Mouse (Mus musculus) heart, embryonic 14.5 days (tissue): ENCODE results near the gene Ppp1r7. TPM values are rescaled to one million over a fixed set of nuclear protein-coding genes. Genes with fewer than 3 reads are reported as not detected.
A peak's percentile ranks its signal among the peaks of the same experiment; 100 is the strongest.

Source experiments
- ATAC-seq: fragments of 200-750 bp; cut with Nextera tagmentation; 2 replicates; pipeline ENCODE4 v1.8.0; 2017; ENCODE audit warnings: low read depth, moderate TSS enrichment; ENCODE audit not compliant: insufficient number of reproducible peaks, insufficient read depth, low FRiP score
- H3K27ac ChIP-seq, 2 experiments: fragments of 200-500 bp in 1 of 2; fragments of 300-500 bp in 1 of 2; sonication (generic) in 1 of 2; replicated peaks in 1 of 2; 2 replicates each; pipeline ENCODE4 v1.5.1; 2012 to 2014; ENCODE audit warnings: low read depth in 2 of 2, low read length in 2 of 2, control low read depth in 1 of 2, mild to moderate bottlenecking in 1 of 2, mixed read lengths in 1 of 2; ENCODE audit not compliant: control insufficient read depth in 1 of 2, insufficient read depth in 1 of 2
- H3K27me3 ChIP-seq: fragments of 300-500 bp; sonication (generic); 2 replicates; pipeline ENCODE4 v1.6.1; 2014; ENCODE audit warnings: mild to moderate bottlenecking, low read length, control low read depth; ENCODE audit not compliant: control insufficient read depth, insufficient read depth
- H3K36me3 ChIP-seq: fragments of 300-500 bp; sonication (generic); 2 replicates; pipeline ENCODE4 v1.6.1; 2014; ENCODE audit warnings: mild to moderate bottlenecking, control low read depth, low read length, mixed read lengths; ENCODE audit not compliant: control insufficient read depth, insufficient read depth
- H3K4me1 ChIP-seq, 2 experiments: fragments of 200-500 bp in 1 of 2; fragments of 300-500 bp in 1 of 2; sonication (generic) in 1 of 2; 2 replicates each; pipeline ENCODE4 v1.6.1; 2012 to 2014; ENCODE audit warnings: low read length in 2 of 2, control low read depth in 1 of 2, mixed read lengths in 1 of 2; ENCODE audit not compliant: control insufficient read depth in 2 of 2, insufficient read depth in 2 of 2
- H3K4me2 ChIP-seq: fragments of 300-500 bp; sonication (generic); 2 replicates; pipeline ENCODE4 v1.6.1; 2014; ENCODE audit warnings: mild to moderate bottlenecking, low read length
- H3K4me3 ChIP-seq, 2 experiments: fragments of 200-500 bp in 1 of 2; fragments of 300-500 bp in 1 of 2; sonication (generic) in 1 of 2; 2 replicates each; pipeline ENCODE4 v1.5.1; 2012 to 2014; ENCODE audit warnings: low read length in 2 of 2, mild to moderate bottlenecking in 2 of 2, control low read depth in 1 of 2, low read depth in 1 of 2, moderate library complexity in 1 of 2; ENCODE audit not compliant: control insufficient read depth in 1 of 2, insufficient read depth in 1 of 2
- H3K9ac ChIP-seq: fragments of 300-500 bp; sonication (generic); 2 replicates; pipeline ENCODE4 v1.6.1; 2014; ENCODE audit warnings: mild to moderate bottlenecking, low read length
- H3K9me3 ChIP-seq: fragments of 300-500 bp; sonication (generic); 2 replicates; pipeline ENCODE4 v1.6.1; 2016; ENCODE audit warnings: low read length, control low read depth; ENCODE audit not compliant: control insufficient read depth
- WGBS: fragments of 180-500 bp; shearing (Covaris S2); extraction: QIAGEN DNeasy Blood & Tissue Kit; methylation state at CpG from one replicate; pipeline ENCODE4 v1.1.7; 2014; 5-methylcytosine and 5-hydroxymethylcytosine counted together
- polyA plus RNA-seq: library from polyadenylated mRNA; unstranded; fragments of >200 nt; fragmentation: Nextera tagmentation; extraction: Ambion mirVana; gene quantifications from 2 replicates; pipeline ENCODE4 v1.2.1, GENCODE M21; 2014

The Ppp1r7 gene
- polyA plus RNA-seq, 1 experiment from 2014 or later = 49.2 TPM

- Histone ChIP-seq H3K27ac (no peak overlapping the region), H3K4me3 (no peak overlapping the region), H3K9me3 (no peaks in the 10 kb centered on the region), H3K4me2 (no peak overlapping the region), H3K36me3 (peaks cover 57% of the 10 kb centered on the region), H3K4me1 (no peaks in the 10 kb centered on the region), H3K27me3 (no peaks in the 10 kb centered on the region), H3K9ac (no peak overlapping the region)
- 69% methylated on average over 2 of the region's 2 CpGs for WGBS
- ATAC-seq = no peak
Measured at GRCm38 (mm10) chr1:93334621-93335020, 8.0 kb upstream of the Ppp1r7 start.

GRCm38 (mm10) chr1:93343504-93344047 is 922 bp downstream of the Ppp1r7 start:
- Histone ChIP-seq H3K4me1 (peaks cover 5 to 15% of the 10 kb centered on the region in 2 experiments; a peak in 3 of 4 replicates), H3K4me3 (peak overlapping the region; percentile 78 to 99), H3K27me3 (no peaks in the 10 kb centered on the region), H3K36me3 (peaks cover 32% of the 10 kb centered on the region), H3K27ac (peak overlapping the region; percentile 15 to 58; a peak in 2 of 4 replicates), H3K9ac (peak overlapping the region; percentile 90), H3K9me3 (no peaks in the 10 kb centered on the region), H3K4me2 (peak overlapping the region; percentile 92)
- ATAC-seq = peak; percentile 94
- WGBS = under 1% methylated on average over 39 of the region's 39 CpGs

GRCm38 (mm10) chr1:93347176-93347575 is 4.5 kb downstream of the Ppp1r7 start:
- peaks cover 62% of the 10 kb centered on the region for H3K36me3 ChIP-seq
- H3K27ac ChIP-seq = no peak overlapping the region
- H3K4me1 ChIP-seq = peaks cover 5 to 9% of the 10 kb centered on the region in 2 experiments; a peak in 3 of 4 replicates
- H3K9me3 ChIP-seq = no peaks in the 10 kb centered on the region
- H3K4me2 ChIP-seq = no peak overlapping the region
- H3K9ac ChIP-seq = no peak overlapping the region
- H3K27me3 ChIP-seq = no peaks in the 10 kb centered on the region
- no peak for ATAC-seq
- H3K4me3 ChIP-seq = no peak overlapping the region
- 93% methylated on average over 5 of the region's 5 CpGs for WGBS

GRCm38 (mm10) chr1:93349701-93350100 is 7.0 kb downstream of the Ppp1r7 start:
- no peak for ATAC-seq
- Histone ChIP-seq H3K4me2 (no peak overlapping the region), H3K27ac (no peak overlapping the region), H3K4me3 (no peak overlapping the region), H3K36me3 (peaks cover 87% of the 10 kb centered on the region), H3K27me3 (no peaks in the 10 kb centered on the region), H3K9me3 (no peaks in the 10 kb centered on the region), H3K4me1 (peaks cover under 1 to 3% of the 10 kb centered on the region in 2 experiments; a peak in 2 of 4 replicates), H3K9ac (no peak overlapping the region)
- whole genome bisulfite sequencing = 39% methylated on average over 4 of the region's 4 CpGs

GRCm38 (mm10) chr1:93352724-93353123 is 10.1 kb downstream of the Ppp1r7 start:
- H3K4me2 ChIP-seq = no peak overlapping the region
- H3K27ac ChIP-seq = no peak overlapping the region
- 83% methylated on average over 2 of the region's 2 CpGs for WGBS
- no peaks in the 10 kb centered on the region for H3K9me3 ChIP-seq
- H3K9ac ChIP-seq = no peak overlapping the region
- no peak overlapping the region for H3K4me3 ChIP-seq
- peaks cover 93% of the 10 kb centered on the region for H3K36me3 ChIP-seq
- H3K4me1 ChIP-seq = no peaks in the 10 kb centered on the region
- no peaks in the 10 kb centered on the region for H3K27me3 ChIP-seq
- ATAC-seq = no peak

- Histone ChIP-seq H3K27ac (no peak overlapping the region), H3K36me3 (peaks cover 84% of the 10 kb centered on the region), H3K27me3 (no peaks in the 10 kb centered on the region), H3K9me3 (no peaks in the 10 kb centered on the region), H3K4me2 (no peak overlapping the region), H3K9ac (no peak overlapping the region), H3K4me3 (no peak overlapping the region), H3K4me1 (no peaks in the 10 kb centered on the region)
- WGBS = 87% methylated on average over 4 of the region's 4 CpGs
- ATAC-seq = no peak
Measured at GRCm38 (mm10) chr1:93362661-93363060, 20.0 kb downstream of the Ppp1r7 start.

- Histone ChIP-seq H3K4me2 (no peak overlapping the region), H3K27ac (no peak overlapping the region), H3K9me3 (no peaks in the 10 kb centered on the region), H3K9ac (no peak overlapping the region), H3K36me3 (peaks cover 64% of the 10 kb centered on the region), H3K27me3 (no peaks in the 10 kb centered on the region), H3K4me3 (no peak overlapping the region), H3K4me1 (no peaks in the 10 kb centered on the region)
- no peak for ATAC-seq
- 90% methylated on average over 6 of the region's 6 CpGs for WGBS
Measured at GRCm38 (mm10) chr1:93365641-93366040, 23.0 kb downstream of the Ppp1r7 start.

GRCm38 (mm10) chr1:93373665-93374064 is 31.0 kb downstream of the Ppp1r7 start, which contains the start of gene Ano7:
Gene Ano7, plus strand, starts transcription at chr1:93373930.
- no peak within 1 kb of the TSS for H3K4me3 ChIP-seq
- WGBS = 65% methylated on average over 4 of the region's 4 CpGs
- no peaks in the 10 kb centered on the region for H3K27me3 ChIP-seq
- ATAC-seq = no peak
- no peak within 1 kb of the TSS for H3K27ac ChIP-seq
- no peak within 1 kb of the TSS for H3K4me2 ChIP-seq
- H3K9me3 ChIP-seq = no peaks in the 10 kb centered on the region
- no peaks in the 10 kb centered on the region for H3K36me3 ChIP-seq
- no peaks in the 10 kb centered on the region for H3K4me1 ChIP-seq
- no peak within 1 kb of the TSS for H3K9ac ChIP-seq
